Mouse (Mus musculus) megakaryocyte, embryonic 14.5 days (primary cell): ENCODE measurements around the gene Tmem37. TPM values are rescaled to one million over a fixed set of nuclear protein-coding genes. Genes with fewer than 3 reads are reported as not detected.

Experiments used
- H3K27me3 ChIP-seq: replicated peaks from 2 replicates; pipeline ENCODE3; 2012; ENCODE audit warnings: inconsistent platforms
- H3K36me3 ChIP-seq: replicated peaks from 2 replicates; pipeline ENCODE3; 2012; ENCODE audit warnings: low read length, inconsistent platforms, mixed read lengths
- H3K4me1 ChIP-seq: 2 replicates; pipeline ENCODE4 v1.6.1; 2012; ENCODE audit warnings: inconsistent platforms
- H3K4me3 ChIP-seq: replicated peaks from 2 replicates; pipeline ENCODE3; 2012; ENCODE audit warnings: moderate library complexity, mild to moderate bottlenecking, inconsistent platforms
- H3K9me3 ChIP-seq: 2 replicates; pipeline ENCODE4 v1.6.1; 2012; ENCODE audit warnings: inconsistent platforms
- FLI1 ChIP-seq: IDR thresholded peaks from 2 replicates; pipeline ENCODE4 v1.6.1; 2012; ENCODE audit warnings: low read length, inconsistent platforms, mixed read lengths
- GATA1 ChIP-seq: IDR thresholded peaks from 3 replicates; pipeline ENCODE4 v1.6.1; 2012; ENCODE audit warnings: mixed read lengths, low read length, inconsistent platforms, borderline replicate concordance
- polyA plus RNA-seq: library from polyadenylated mRNA; stranded (reverse); fragments of >175 nt; gene quantifications from 2 replicates; pipeline ENCODE4 v1.2.3, GENCODE M21; 2012; ENCODE audit warnings: low replicate concordance; ENCODE audit not compliant: insufficient read depth

Gene Tmem37
- 4.5 and 4.6 TPM in 2 replicates for polyA plus RNA-seq

- peaks cover 37% of the 10 kb centered on the region for H3K4me1 ChIP-seq
- TF ChIP-seq FLI1 (no peak), GATA1 (no peak)
- peaks cover 73% of the 10 kb centered on the region for H3K27me3 ChIP-seq
- H3K4me3 ChIP-seq, result peak within 1 kb of the TSS; percentile 90
- no peaks in the 10 kb centered on the region for H3K9me3 ChIP-seq
- H3K36me3 ChIP-seq, result no peaks in the 10 kb centered on the region
These were observed at the start of gene Tmem37 for GRCm38 (mm10) chr1:120073519-120074306. Gene Tmem37 (minus strand): TSS chr1:120074074.

GRCm38 (mm10) chr1:120122634-120123383 lies 48.9 kb upstream of the Tmem37 start:
- H3K4me1 ChIP-seq, result peaks cover 60% of the 10 kb centered on the region
- H3K27me3 ChIP-seq, result no peaks in the 10 kb centered on the region
- peak overlapping the region; percentile 97 for H3K4me3 ChIP-seq
- TF ChIP-seq FLI1 (no peak), GATA1 (no peak)
- H3K9me3 ChIP-seq, result no peaks in the 10 kb centered on the region
- H3K36me3 ChIP-seq, result peaks cover 19% of the 10 kb centered on the region

DNA sequence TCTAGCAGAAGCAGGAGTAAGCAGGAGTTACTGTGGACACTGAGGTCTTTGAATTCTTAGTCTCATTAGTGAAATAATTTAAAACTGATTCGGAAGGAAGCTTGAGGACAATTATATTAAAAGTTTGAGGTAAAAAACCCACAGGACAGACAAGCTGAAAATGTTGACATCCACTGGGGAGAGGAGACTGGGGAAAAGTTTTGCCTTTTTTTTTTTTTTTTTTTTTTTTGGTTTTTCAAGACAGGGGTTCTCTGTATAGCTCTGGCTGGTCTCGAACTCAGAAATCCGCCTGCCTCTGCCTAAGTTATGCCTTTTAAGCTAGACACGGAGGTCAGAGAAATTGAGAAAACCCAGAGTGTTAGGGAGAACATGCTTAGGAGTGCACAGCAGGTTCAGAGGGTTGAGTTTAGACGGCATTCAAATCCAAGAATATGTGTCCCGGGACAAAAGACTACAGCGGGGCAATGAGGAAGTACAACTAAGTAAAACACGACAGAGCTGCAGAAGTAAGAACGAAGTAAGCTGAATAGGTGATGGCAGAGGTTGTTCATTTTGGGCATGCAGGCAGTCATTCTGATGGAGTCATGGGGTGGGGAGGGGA lies 48.2 kb upstream of the Tmem37 start:
- H3K9me3 ChIP-seq, result no peaks in the 10 kb centered on the region
- H3K36me3 ChIP-seq, result peaks cover 26% of the 10 kb centered on the region
- H3K27me3 ChIP-seq, result no peaks in the 10 kb centered on the region
- TF ChIP-seq GATA1, result no peak
- TF ChIP-seq FLI1, result no peak
- H3K4me1 ChIP-seq, result peaks cover 63% of the 10 kb centered on the region
- peak overlapping the region; percentile 97 for H3K4me3 ChIP-seq

DNA sequence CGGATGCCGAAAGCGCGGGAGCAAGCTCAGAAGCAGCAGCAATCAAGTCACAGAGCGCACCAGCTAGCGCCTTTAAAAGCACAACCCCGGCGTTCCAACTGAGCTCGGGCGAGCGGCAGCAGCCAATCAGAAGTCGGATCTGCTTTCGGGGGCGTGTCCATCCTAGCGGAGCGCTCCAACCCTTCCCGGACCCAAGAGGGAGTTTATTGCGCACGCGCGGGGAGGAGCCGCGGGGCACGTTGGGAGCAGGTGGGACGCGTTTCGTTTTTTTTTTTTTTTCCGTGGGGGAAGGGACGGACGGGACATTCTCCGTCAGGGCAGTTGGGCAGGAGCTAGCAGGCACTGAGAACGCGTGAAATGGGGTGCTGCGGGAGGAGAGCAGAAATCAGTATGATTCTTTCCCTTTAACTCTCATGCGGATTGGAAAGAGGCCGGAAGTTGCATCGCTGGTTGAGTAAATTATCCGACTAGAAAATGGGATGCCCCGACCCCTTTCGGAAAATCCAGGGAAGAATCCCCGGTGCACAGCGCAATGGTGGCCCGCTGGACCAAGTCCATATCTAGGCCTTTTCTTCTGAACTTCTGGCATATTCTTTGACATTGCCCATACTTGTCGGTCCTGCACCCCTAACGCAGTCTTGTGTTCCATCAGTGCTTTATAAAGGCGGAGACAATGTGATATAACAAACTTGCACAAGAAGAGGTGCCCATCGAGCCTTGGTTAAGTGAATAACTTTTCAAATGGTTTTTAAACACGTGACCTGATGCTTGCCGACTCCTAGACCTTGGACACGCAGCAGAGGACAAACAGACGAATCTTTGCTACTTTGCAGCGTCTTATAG lies 47.3 kb upstream of the Tmem37 start, which contains the start of the genes Dbi and 3110009E18Rik:
Dbi (minus strand) TSS at position 110 of the 843 bp plus-strand sequence.
3110009E18Rik (plus strand) TSS at position 219 of the 843 bp plus-strand sequence.
- peak within 1 kb of the TSS; percentile 97 for H3K4me3 ChIP-seq
- no peak for TF ChIP-seq GATA1
- no peak for TF ChIP-seq FLI1
- peaks cover 62% of the 10 kb centered on the region for H3K4me1 ChIP-seq
- H3K9me3 ChIP-seq, result no peaks in the 10 kb centered on the region
- no peaks in the 10 kb centered on the region for H3K27me3 ChIP-seq
- peaks cover 34% of the 10 kb centered on the region for H3K36me3 ChIP-seq

DNA sequence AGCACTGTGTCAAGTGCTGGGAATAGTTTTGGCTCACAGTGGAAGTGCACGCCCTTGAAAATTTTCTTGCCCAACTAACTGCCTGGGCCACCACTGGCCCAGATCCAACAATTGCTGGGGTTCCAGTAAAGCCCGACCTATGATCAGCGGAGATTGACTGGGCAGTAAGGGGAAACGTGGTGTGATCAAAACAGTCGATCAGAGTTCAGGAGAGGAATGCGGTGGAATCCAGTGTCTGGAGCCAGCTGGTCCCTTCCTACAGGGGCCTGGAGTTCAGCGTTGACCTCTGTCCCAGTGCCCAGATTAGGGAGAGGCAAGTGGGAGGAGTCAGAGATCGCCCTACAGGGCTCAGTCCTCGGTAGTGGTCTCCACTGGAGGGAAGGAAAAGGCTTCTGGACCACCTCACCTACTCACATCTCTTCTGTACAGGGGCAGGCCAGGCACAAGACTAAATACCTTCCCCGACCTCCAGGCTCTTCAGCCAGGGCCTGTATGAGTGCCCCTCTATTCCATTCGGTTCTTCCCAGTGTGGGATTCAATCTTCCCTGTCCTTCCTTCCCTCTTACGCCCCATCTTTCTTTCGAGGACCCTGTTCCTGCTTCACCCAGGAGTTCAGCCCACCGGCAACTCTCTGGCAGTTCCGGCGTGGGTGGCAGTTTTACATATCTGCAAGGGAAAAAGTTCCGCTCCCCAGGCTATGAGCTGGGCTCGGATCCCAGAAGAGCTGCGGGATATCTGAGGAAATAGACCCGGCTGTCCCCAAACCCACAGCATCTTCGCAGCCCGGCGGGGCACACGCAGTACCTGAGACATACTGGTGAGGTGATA lies 46.5 kb upstream of the Tmem37 start:
- TF ChIP-seq GATA1, result no peak
- TF ChIP-seq FLI1, result no peak
- H3K4me1 ChIP-seq, result peaks cover 57% of the 10 kb centered on the region

DNA sequence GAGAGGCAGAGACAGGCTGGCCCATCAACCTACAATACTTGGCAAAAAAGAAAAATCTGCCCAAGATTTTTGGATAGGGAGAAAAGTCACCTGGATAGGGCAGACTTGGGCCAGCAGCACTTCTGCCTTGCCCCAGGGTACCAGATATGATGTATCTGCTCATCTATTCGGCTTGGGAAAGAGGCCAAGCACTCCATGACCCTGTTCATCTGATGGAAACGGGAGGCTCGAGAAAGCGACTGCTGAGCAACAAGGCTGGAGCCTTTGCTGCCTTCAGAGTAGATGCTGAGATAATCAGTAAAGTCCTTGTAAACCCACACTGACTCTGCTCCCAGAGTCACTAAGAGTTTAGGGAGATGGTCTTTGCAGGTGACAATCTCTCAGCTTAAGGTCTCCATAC lies 45.5 kb upstream of the Tmem37 start:
- Histone ChIP-seq H3K4me1 (peaks cover 52% of the 10 kb centered on the region), H3K9me3 (peaks cover 17% of the 10 kb centered on the region), H3K4me3 (peak overlapping the region; percentile 26), H3K27me3 (no peaks in the 10 kb centered on the region), H3K36me3 (peaks cover 52% of the 10 kb centered on the region)
- no peak for TF ChIP-seq FLI1
- TF ChIP-seq GATA1, result no peak

More for the DNA sequence above, 46.5 kb upstream of the Tmem37 start:
- Histone ChIP-seq H3K27me3 (no peaks in the 10 kb centered on the region), H3K9me3 (peaks cover 8% of the 10 kb centered on the region), H3K4me3 (peak overlapping the region; percentile 97), H3K36me3 (peaks cover 43% of the 10 kb centered on the region)

GRCm38 (mm10) chr1:120118854-120119253 lies 45.0 kb upstream of the Tmem37 start:
- no peak for TF ChIP-seq FLI1
- no peak for TF ChIP-seq GATA1
- Histone ChIP-seq H3K27me3 (no peaks in the 10 kb centered on the region), H3K4me1 (peaks cover 52% of the 10 kb centered on the region), H3K9me3 (peaks cover 21% of the 10 kb centered on the region), H3K4me3 (peak overlapping the region; percentile 14), H3K36me3 (peaks cover 58% of the 10 kb centered on the region)

DNA sequence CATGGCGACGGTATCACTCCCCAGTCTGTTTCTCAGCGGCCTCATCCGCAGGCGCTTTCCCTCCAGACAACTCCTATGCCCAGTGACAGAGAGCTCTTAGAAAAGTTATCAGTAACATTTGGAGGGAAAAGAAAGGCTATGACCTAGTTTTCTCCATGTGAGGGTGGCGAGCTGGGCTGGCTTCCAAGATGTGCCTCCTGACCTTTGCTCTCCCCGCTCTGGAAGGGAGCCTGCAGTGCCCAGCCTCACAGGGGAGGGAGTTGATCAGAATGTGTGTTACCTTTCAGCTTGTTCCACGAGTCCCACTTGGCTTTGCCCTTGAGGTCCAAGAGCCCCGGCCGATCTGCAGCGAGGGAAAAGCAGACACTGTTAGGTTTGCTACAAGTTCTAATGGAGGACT lies 42.2 kb upstream of the Tmem37 start:
- Histone ChIP-seq H3K4me3 (no peak overlapping the region), H3K4me1 (peaks cover 57% of the 10 kb centered on the region), H3K27me3 (peaks cover 3% of the 10 kb centered on the region), H3K9me3 (peaks cover 21% of the 10 kb centered on the region), H3K36me3 (peaks cover 85% of the 10 kb centered on the region)
- TF ChIP-seq FLI1 (no peak), GATA1 (no peak)
